Mouse (Mus musculus) CD4-positive, CD25-positive, alpha-beta regulatory T cell, adult 2 months (primary cell): ENCODE measurements around the gene Chd5.

Source experiments
- DNase-seq: peaks from one replicate; pipeline ENCODE4 v3.0.0-alpha.2; 2012; ENCODE audit warnings: low read depth, low spot score

Chd5 gene

GRCm38 (mm10) chr4:152317631-152318033 is 20.8 kb upstream of the Chd5 start:
- no peak for DNase-seq

GRCm38 (mm10) chr4:152318517-152319234 is 19.8 kb upstream of the Chd5 start, which contains the start of gene Rnf207:
TSS of gene Rnf207 (minus strand) at chr4:152318993.
- DNase-seq: peak; percentile 71

GRCm38 (mm10) chr4:152321464-152321863 is 17.0 kb upstream of the Chd5 start:
- DNase-seq: no peak

GRCm38 (mm10) chr4:152324641-152325562 is 13.5 kb upstream of the Chd5 start:
- no peak for DNase-seq

- DNase-seq: peak; percentile 98
Observed at GRCm38 (mm10) chr4:152325574-152326411, 12.7 kb upstream of the Chd5 start, which contains the start of gene Rpl22. TSS of gene Rpl22 (plus strand) at chr4:152325742.

GRCm38 (mm10) chr4:152326543-152326942 is 11.9 kb upstream of the Chd5 start:
- DNase-seq: no peak

- DNase-seq: peak; percentile 62
Observed at GRCm38 (mm10) chr4:152328691-152329090, 9.8 kb upstream of the Chd5 start.

GRCm38 (mm10) chr4:152332952-152333351 is 5.5 kb upstream of the Chd5 start:
- peak; percentile 73 for DNase-seq

- no peak for DNase-seq
Observed at GRCm38 (mm10) chr4:152333587-152333986, 4.9 kb upstream of the Chd5 start.

GRCm38 (mm10) chr4:152337772-152338171 is 679 bp upstream of the Chd5 start:
- DNase-seq: no peak

- no peak for DNase-seq
Observed at GRCm38 (mm10) chr4:152339293-152339790, 891 bp downstream of the Chd5 start.

GRCm38 (mm10) chr4:152340584-152341284 is 2.3 kb downstream of the Chd5 start:
- DNase-seq: peak; percentile 42

GRCm38 (mm10) chr4:152343296-152343695 is 4.8 kb downstream of the Chd5 start:
- DNase-seq: peak; percentile 41

GRCm38 (mm10) chr4:152344651-152345050 is 6.2 kb downstream of the Chd5 start:
- no peak for DNase-seq

- DNase-seq: no peak
Observed at GRCm38 (mm10) chr4:152345120-152345889, 6.9 kb downstream of the Chd5 start.

GRCm38 (mm10) chr4:152349837-152350381 is 11.5 kb downstream of the Chd5 start:
- DNase-seq: peak; percentile 29

- DNase-seq: no peak
Observed at GRCm38 (mm10) chr4:152350722-152351421, 12.4 kb downstream of the Chd5 start.

- no peak for DNase-seq
Observed at GRCm38 (mm10) chr4:152351422-152352305, 13.2 kb downstream of the Chd5 start.
